Mouse (Mus musculus) liver, embryonic 11.5 days (tissue): ENCODE data around the gene 4933405L10Rik. TPM values are rescaled to one million over a fixed set of nuclear protein-coding genes. Genes with fewer than 3 reads are reported as not detected.

Experiments
- ATAC-seq: fragments of 200-750 bp; cut with Nextera tagmentation; replicated peaks from 2 replicates; pipeline ENCODE4 v1.8.0; 2017; ENCODE audit warnings: moderate number of reproducible peaks, mild to moderate bottlenecking, moderate TSS enrichment, moderate library complexity; ENCODE audit not compliant: low FRiP score
- DNase-seq: peaks from one replicate; pipeline ENCODE4 v3.0.0-alpha.2; 2017; ENCODE audit warnings: low spot score
- H3K27ac ChIP-seq: fragments of 300-500 bp; sonication (generic); 2 replicates; pipeline ENCODE4 v1.5.1; 2014; ENCODE audit warnings: mild to moderate bottlenecking, low read depth, low read length, control low read depth
- H3K27me3 ChIP-seq: fragments of 300-500 bp; sonication (generic); replicated peaks from 2 replicates; pipeline ENCODE4 v1.6.1; 2014; ENCODE audit warnings: low read length, mixed read lengths; ENCODE audit not compliant: control insufficient read depth, insufficient read depth
- H3K36me3 ChIP-seq: fragments of 300-500 bp; sonication (generic); 2 replicates; pipeline ENCODE4 v1.6.1; 2014; ENCODE audit warnings: mild to moderate bottlenecking, low read length, moderate library complexity, mixed read lengths; ENCODE audit not compliant: control insufficient read depth, insufficient read depth
- H3K4me1 ChIP-seq: fragments of 300-500 bp; sonication (generic); replicated peaks from 2 replicates; pipeline ENCODE4 v1.6.1; 2014; ENCODE audit warnings: low read length, mixed read lengths; ENCODE audit not compliant: control insufficient read depth, insufficient read depth
- H3K4me2 ChIP-seq: fragments of 300-500 bp; sonication (generic); 2 replicates; pipeline ENCODE4 v1.6.1; 2014; ENCODE audit warnings: mild to moderate bottlenecking, control low read depth, moderate library complexity
- H3K4me3 ChIP-seq: fragments of 300-500 bp; sonication (generic); 2 replicates; pipeline ENCODE4 v1.5.1; 2014; ENCODE audit warnings: low read depth, low read length, control low read depth
- H3K9ac ChIP-seq: fragments of 300-500 bp; sonication (generic); 2 replicates; pipeline ENCODE4 v1.6.1; 2014; ENCODE audit warnings: low read depth, low read length, control low read depth
- H3K9me3 ChIP-seq: fragments of 300-500 bp; sonication (generic); 2 replicates; pipeline ENCODE4 v1.6.1; 2016; ENCODE audit warnings: low read length, inconsistent platforms, mixed read lengths; ENCODE audit not compliant: control insufficient read depth
- WGBS: fragments of 180-500 bp; shearing (Covaris S2); extraction: QIAGEN DNeasy Blood & Tissue Kit; methylation state at CpG from one replicate; pipeline ENCODE4 v1.1.7; 2014; 5-methylcytosine and 5-hydroxymethylcytosine counted together
- polyA plus RNA-seq: library from polyadenylated mRNA; unstranded; fragments of >200 nt; fragmentation: Nextera tagmentation; extraction: Ambion mirVana; gene quantifications from 2 replicates; pipeline ENCODE4 v1.2.1, GENCODE M21; 2014

4933405L10Rik gene
- polyA plus RNA-seq, 1 experiment from 2014 or later, result 0.26 TPM

- Histone ChIP-seq H3K4me3 (no peak overlapping the region), H3K9me3 (no peaks in the 10 kb centered on the region), H3K27me3 (0 out of 2 replicates have a peak, but pooled peaks cover 4% of the 10 kb centered on the region), H3K27ac (no peak overlapping the region), H3K4me2 (no peak overlapping the region), H3K9ac (no peak overlapping the region), H3K4me1 (peaks cover 19% of the 10 kb centered on the region), H3K36me3 (no peaks in the 10 kb centered on the region)
- DNase-seq (no peak), ATAC-seq (no peak)
- 65% methylated on average over 35 of the region's 35 CpGs for WGBS
Measured at GRCm38 (mm10) chr8:105689256-105689982, 18.0 kb upstream of the 4933405L10Rik start.

GRCm38 (mm10) chr8:105689983-105690360 lies 17.5 kb upstream of the 4933405L10Rik start:
- DNase-seq, result no peak

GRCm38 (mm10) chr8:105690978-105691377 lies 16.5 kb upstream of the 4933405L10Rik start:
- 72% methylated on average over 14 of the region's 14 CpGs for WGBS
- H3K9ac ChIP-seq, result no peak overlapping the region
- no peak overlapping the region for H3K27ac ChIP-seq
- no peaks in the 10 kb centered on the region for H3K36me3 ChIP-seq
- peaks cover 4% of the 10 kb centered on the region; the same call in 1 of the 2 replicates for H3K27me3 ChIP-seq
- H3K4me1 ChIP-seq, result peaks cover 19% of the 10 kb centered on the region
- H3K4me2 ChIP-seq, result no peak overlapping the region
- H3K9me3 ChIP-seq, result no peaks in the 10 kb centered on the region
- DNase-seq (no peak), ATAC-seq (no peak)
- H3K4me3 ChIP-seq, result no peak overlapping the region

More at GRCm38 (mm10) chr8:105689983-105690360, 17.5 kb upstream of the 4933405L10Rik start:
- Histone ChIP-seq H3K27me3 (peaks cover 4% of the 10 kb centered on the region; the same call in 1 of the 2 replicates), H3K9ac (no peak overlapping the region), H3K4me3 (no peak overlapping the region), H3K4me2 (no peak overlapping the region), H3K27ac (no peak overlapping the region), H3K4me1 (peaks cover 24% of the 10 kb centered on the region), H3K9me3 (no peaks in the 10 kb centered on the region), H3K36me3 (no peaks in the 10 kb centered on the region)
- ATAC-seq, result no peak
- 87% methylated on average over 9 of the region's 9 CpGs for WGBS

GRCm38 (mm10) chr8:105692449-105693182 lies 14.8 kb upstream of the 4933405L10Rik start:
- WGBS, result 90% methylated on average over 11 of the region's 11 CpGs
- Histone ChIP-seq H3K9me3 (no peaks in the 10 kb centered on the region), H3K4me1 (peaks cover 25% of the 10 kb centered on the region), H3K36me3 (peaks cover 7% of the 10 kb centered on the region), H3K4me3 (no peak overlapping the region), H3K27me3 (peaks cover 4% of the 10 kb centered on the region; the same call in 1 of the 2 replicates), H3K27ac (no peak overlapping the region), H3K9ac (no peak overlapping the region), H3K4me2 (no peak overlapping the region)
- no peak for ATAC-seq
- no peak for DNase-seq

- DNase-seq, result peak; percentile 83
- WGBS, result 4% methylated on average over 30 of the region's 30 CpGs
- H3K9me3 ChIP-seq, result no peaks in the 10 kb centered on the region
- H3K27me3 ChIP-seq, result peaks cover 4% of the 10 kb centered on the region; the same call in 1 of the 2 replicates
- H3K4me3 ChIP-seq, result peak overlapping the region; percentile 47
- H3K4me2 ChIP-seq, result peak overlapping the region; percentile 97
- H3K36me3 ChIP-seq, result peaks cover 13% of the 10 kb centered on the region
- peak overlapping the region; percentile 46; the same call in 1 of the 2 replicates for H3K9ac ChIP-seq
- peak; percentile 69 for ATAC-seq
- H3K27ac ChIP-seq, result no peak overlapping the region
- peaks cover 20% of the 10 kb centered on the region for H3K4me1 ChIP-seq
Measured at GRCm38 (mm10) chr8:105693648-105694047, 13.8 kb upstream of the 4933405L10Rik start.

GRCm38 (mm10) chr8:105694051-105694799 lies 13.2 kb upstream of the 4933405L10Rik start:
- Histone ChIP-seq H3K27ac (no peak overlapping the region), H3K9me3 (no peaks in the 10 kb centered on the region), H3K4me2 (peak overlapping the region; percentile 97), H3K27me3 (peaks cover 4% of the 10 kb centered on the region; the same call in 1 of the 2 replicates), H3K9ac (peak overlapping the region; percentile 46; the same call in 1 of the 2 replicates), H3K4me3 (peak overlapping the region; percentile 47), H3K4me1 (peaks cover 20% of the 10 kb centered on the region), H3K36me3 (peaks cover 16% of the 10 kb centered on the region)
- 20% methylated on average over 40 of the region's 40 CpGs for WGBS
- ATAC-seq, result no peak; the same call in 1 of the 2 replicates
- no peak for DNase-seq

GRCm38 (mm10) chr8:105695080-105695780 lies 12.2 kb upstream of the 4933405L10Rik start:
- Histone ChIP-seq H3K4me2 (no peak overlapping the region), H3K27ac (no peak overlapping the region), H3K9ac (no peak overlapping the region), H3K4me1 (peaks cover 26% of the 10 kb centered on the region), H3K9me3 (no peaks in the 10 kb centered on the region), H3K27me3 (peaks cover 4% of the 10 kb centered on the region; the same call in 1 of the 2 replicates), H3K4me3 (no peak overlapping the region), H3K36me3 (peaks cover 16% of the 10 kb centered on the region)
- DNase-seq (no peak), ATAC-seq (no peak)
- WGBS, result 75% methylated on average over 30 of the region's 30 CpGs
